16 mouse cellular contexts compared by ENCODE assay signal in genomic region chr3:87504749-87505425, GRCm38 (mm10). TPM values are rescaled to one million over a fixed set of nuclear protein-coding genes. Genes with fewer than 3 reads are reported as not detected.
DNase-seq lines count a peak whose midpoint lies in the region; ATAC-seq lines count a peak whose summit lies in the region.
"Had no signal": no experiment of that assay in that cellular context is flagged by ENCODE, and none has a peak within 500 bp of the region (broad histone marks: within the 10 kb centered on the region; RNA-seq: fewer than 3 reads in every experiment).

No protein-coding gene starts in this region.

- H3K27me3 ChIP-seq in forebrain, embryonic 15.5 days, result no peaks in the 10 kb centered on the region
- no peaks in the 10 kb centered on the region for H3K27me3 ChIP-seq in forebrain, embryonic 11.5 days (ENCODE audit: control insufficient read depth, insufficient read depth, low read length)
- no peaks in the 10 kb centered on the region for H3K27me3 ChIP-seq in liver, embryonic 11.5 days (replicated peaks; ENCODE audit: control insufficient read depth, insufficient read depth, low read length)
- 0 out of 2 replicates have a peak, but pooled peaks cover 9% of the 10 kb centered on the region for H3K27me3 ChIP-seq in limb, embryonic 10.5 days (ENCODE audit: low read depth, poor library complexity, severe bottlenecking)

- H3K36me3 ChIP-seq in forebrain, embryonic 15.5 days, result no peaks in the 10 kb centered on the region
- H3K36me3 ChIP-seq in forebrain, embryonic 11.5 days (ENCODE audit: control insufficient read depth, insufficient read depth, low read length), result no peaks in the 10 kb centered on the region
- no peaks in the 10 kb centered on the region for H3K36me3 ChIP-seq in liver, embryonic 11.5 days (ENCODE audit: control insufficient read depth, insufficient read depth, low read length)
- no peaks in the 10 kb centered on the region for H3K36me3 ChIP-seq in limb, embryonic 10.5 days
- H3K36me3 ChIP-seq: G1E; heart, embryonic 15.5 days had no signal

- no peak overlapping the region for H3K27ac ChIP-seq in forebrain, embryonic 15.5 days (replicated peaks)
- H3K27ac ChIP-seq in forebrain, embryonic 11.5 days (ENCODE audit: low read depth, low read length), result no peak overlapping the region
- no peak overlapping the region for H3K27ac ChIP-seq in liver, embryonic 11.5 days (ENCODE audit: low read depth, low read length)
- no peak overlapping the region for H3K27ac ChIP-seq in limb, embryonic 10.5 days
- H3K27ac ChIP-seq: heart, adult 2 months; heart, embryonic 15.5 days; kidney, postnatal 0 days; layer of hippocampus, adult 2 months had no signal

- H3K4me1 ChIP-seq in forebrain, embryonic 15.5 days, result peaks cover 5% of the 10 kb centered on the region; the same call in 1 of the 2 replicates
- H3K4me1 ChIP-seq in forebrain, embryonic 11.5 days (replicated peaks; ENCODE audit: control insufficient read depth, insufficient read depth, low read length), result peaks cover 5% of the 10 kb centered on the region
- H3K4me1 ChIP-seq in liver, embryonic 11.5 days (replicated peaks; ENCODE audit: control insufficient read depth, insufficient read depth, low read length), result peaks cover 8% of the 10 kb centered on the region; the same call in 1 of the 2 replicates
- peaks cover 14% of the 10 kb centered on the region for H3K4me1 ChIP-seq in limb, embryonic 10.5 days

- ATAC-seq in forebrain, embryonic 15.5 days (replicated peaks), result peak; percentile 31; the same call in 1 of the 2 replicates
- no peak for ATAC-seq in forebrain, embryonic 11.5 days (replicated peaks; ENCODE audit: low FRiP score)
- no peak for ATAC-seq in liver, embryonic 11.5 days (replicated peaks; ENCODE audit: low FRiP score)

- no peaks in the 10 kb centered on the region for H3K9me3 ChIP-seq in forebrain, embryonic 15.5 days
- H3K9me3 ChIP-seq in forebrain, embryonic 11.5 days (ENCODE audit: control insufficient read depth, low read length), result no peaks in the 10 kb centered on the region
- H3K9me3 ChIP-seq in liver, embryonic 11.5 days (ENCODE audit: control insufficient read depth, low read length), result no peaks in the 10 kb centered on the region
- H3K9me3 ChIP-seq in limb, embryonic 10.5 days (replicated peaks), result no peaks in the 10 kb centered on the region
- H3K9me3 ChIP-seq: G1E; heart, embryonic 15.5 days; megakaryocyte, embryonic 14.5 days had no signal

- no peak overlapping the region for H3K4me2 ChIP-seq in forebrain, embryonic 15.5 days (replicated peaks)
- no peak overlapping the region for H3K4me2 ChIP-seq in forebrain, embryonic 11.5 days (ENCODE audit: low read depth, low read length, severe bottlenecking)
- H3K4me2 ChIP-seq in liver, embryonic 11.5 days, result no peak overlapping the region
- H3K4me2 ChIP-seq: heart, embryonic 15.5 days; lung, embryonic 14.5 days had no signal

- WGBS in forebrain, embryonic 15.5 days, result 68% methylated on average over 4 of the region's 4 CpGs
- 68% methylated on average over 4 of the region's 4 CpGs for WGBS in forebrain, embryonic 11.5 days
- WGBS in liver, embryonic 11.5 days, result 45% methylated on average over 4 of the region's 4 CpGs
- WGBS in limb, embryonic 10.5 days, result 63% methylated on average over 4 of the region's 4 CpGs

- no peak overlapping the region for H3K4me3 ChIP-seq in forebrain, embryonic 15.5 days
- H3K4me3 ChIP-seq in forebrain, embryonic 11.5 days (ENCODE audit: low read depth, low read length), result no peak overlapping the region
- H3K4me3 ChIP-seq in liver, embryonic 11.5 days (ENCODE audit: low read depth, low read length), result no peak overlapping the region
- H3K4me3 ChIP-seq in limb, embryonic 10.5 days, result no peak overlapping the region
- H3K4me3 ChIP-seq: heart, adult 2 months; heart, embryonic 15.5 days; layer of hippocampus, adult 2 months; megakaryocyte, embryonic 14.5 days had no signal

- no peak overlapping the region for H3K9ac ChIP-seq in forebrain, embryonic 15.5 days (replicated peaks)
- H3K9ac ChIP-seq in forebrain, embryonic 11.5 days (ENCODE audit: low read length), result no peak overlapping the region
- no peak overlapping the region for H3K9ac ChIP-seq in liver, embryonic 11.5 days (ENCODE audit: low read depth, low read length)
- H3K9ac ChIP-seq: heart, embryonic 15.5 days; lung, embryonic 14.5 days had no signal

- DNase-seq in forebrain, embryonic 11.5 days (ENCODE audit: low spot score), result no peak
- DNase-seq in liver, embryonic 11.5 days (ENCODE audit: low spot score), result peak; percentile 26
- no peak for DNase-seq in liver
- DNase-seq in limb, embryonic 10.5 days (ENCODE audit: low spot score), result peak; percentile 23
- DNase-seq in lung, postnatal 25 days (ENCODE audit: low spot score), result peak; percentile 47
- DNase-seq in adrenal gland, adult (ENCODE audit: inconsistent age in 2 of 2, low spot score in 1 of 2), result no peak
- DNase-seq: heart, adult 2 months; kidney, adult 11 months; thymus, postnatal 36 days had no signal

RNA-seq across cellular contexts. Expression of gene Etv3, which starts 20.3 kb away (rescaled TPM):
- 11.0 and 11.9 TPM in 2 replicates for polyA plus RNA-seq in forebrain, embryonic 15.5 days (2015; fragmentation: Nextera tagmentation; extraction: Ambion mirVana)
- 9.1 and 10.6 TPM in 2 replicates for polyA plus RNA-seq in forebrain, embryonic 11.5 days (2014; fragmentation: Nextera tagmentation; extraction: Ambion mirVana)
- 6.2 and 7.3 TPM in 2 replicates for polyA plus RNA-seq in liver, embryonic 11.5 days (2014; fragmentation: Nextera tagmentation; extraction: Ambion mirVana)
- 12.1 and 13.9 TPM in 2 replicates for polyA plus RNA-seq in limb, embryonic 10.5 days (2016; fragmentation: Nextera tagmentation; extraction: Ambion mirVana)

Comparison
In these comparisons a context has a peak if more than half of its experiments do, and no peak if none do; other contexts are left out.
1. DNase-seq: peak in liver, embryonic 11.5 days (single experiment), limb, embryonic 10.5 days (single experiment) and lung, postnatal 25 days (single experiment); none in forebrain, embryonic 11.5 days (single experiment), liver (single experiment) and adrenal gland, adult (0 of 2).